Mouse (Mus musculus): ENCODE measurements around the gene Ttc25. TPM values are rescaled to one million over a fixed set of nuclear protein-coding genes. Genes with fewer than 3 reads are reported as not detected.
"Not testable (repeated sequence)": the region's sequence is repeated elsewhere in the genome, so short reads cannot be mapped to it uniquely, and the experiment has no call there.

The Ttc25 gene
- polyA plus RNA-seq, 1 experiment from 2014 or later, result 0.08 TPM

DNA sequence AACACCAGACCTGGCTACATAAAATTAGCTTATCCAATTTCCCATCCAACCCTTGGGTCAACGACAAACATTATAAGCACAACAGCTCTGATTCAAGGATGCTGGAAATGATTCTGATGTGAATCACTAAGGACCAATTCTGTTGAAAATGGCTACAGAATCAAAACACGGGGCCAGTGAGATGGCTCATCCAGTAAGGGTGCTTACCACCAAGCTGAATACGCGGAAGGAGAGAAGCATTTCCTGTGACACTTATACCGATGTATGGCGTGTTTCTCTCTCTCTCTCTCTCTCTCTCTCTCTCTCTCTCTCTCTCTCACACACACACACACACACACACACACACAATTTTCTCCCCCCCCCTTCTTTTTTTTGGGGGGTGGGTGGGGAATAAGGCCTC lies 61.7 kb downstream of the Ttc25 start:
- Histone ChIP-seq H3K27me3 (no peaks in the 10 kb centered on the region), H3K4me3 (replicated peaks) (no peak overlapping the region), H3K4me1 (replicated peaks) (peaks cover 37% of the 10 kb centered on the region), H3K27ac (no peak overlapping the region), H3K9me3 (replicated peaks) (no peaks in the 10 kb centered on the region), H3K4me2 (no peak overlapping the region), H3K36me3 (peaks cover 25% of the 10 kb centered on the region), H3K9ac (no peak overlapping the region)
- DNase-seq (no peak), ATAC-seq (ENCODE audit: low read depth) (no peak)
- WGBS (ENCODE audit: insufficient replicate concordance), result 83% methylated on average over 6 of the region's 6 CpGs

DNA sequence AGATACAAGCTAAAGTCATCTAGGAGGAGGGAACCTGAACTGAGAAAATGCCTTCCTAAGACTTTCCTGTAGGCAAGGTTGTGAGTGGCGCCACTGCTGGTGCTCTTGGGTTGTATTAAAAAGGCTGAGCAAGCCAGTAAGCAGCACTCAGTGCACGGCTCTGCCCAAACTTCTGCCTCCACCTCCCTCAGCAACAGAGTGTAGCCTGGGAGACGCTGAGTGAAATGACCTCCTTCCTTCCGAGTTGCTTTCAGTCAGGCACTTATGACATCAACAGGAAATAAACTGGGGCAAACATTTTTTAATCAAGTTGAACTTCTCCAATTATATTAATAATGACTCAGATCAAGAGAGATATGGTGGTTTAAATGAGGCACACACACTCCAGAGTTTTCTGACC lies 63.4 kb downstream of the Ttc25 start:
- Histone ChIP-seq H3K4me3 (replicated peaks) (no peak overlapping the region), H3K4me2 (no peak overlapping the region), H3K36me3 (peaks cover 25% of the 10 kb centered on the region), H3K27me3 (no peaks in the 10 kb centered on the region), H3K4me1 (replicated peaks) (peaks cover 33% of the 10 kb centered on the region), H3K27ac (no peak overlapping the region), H3K9me3 (replicated peaks) (no peaks in the 10 kb centered on the region), H3K9ac (no peak overlapping the region)
- 56% methylated on average over 4 of the region's 4 CpGs for WGBS (ENCODE audit: insufficient replicate concordance)
- ATAC-seq (ENCODE audit: low read depth), result no peak
- DNase-seq, result no peak

DNA sequence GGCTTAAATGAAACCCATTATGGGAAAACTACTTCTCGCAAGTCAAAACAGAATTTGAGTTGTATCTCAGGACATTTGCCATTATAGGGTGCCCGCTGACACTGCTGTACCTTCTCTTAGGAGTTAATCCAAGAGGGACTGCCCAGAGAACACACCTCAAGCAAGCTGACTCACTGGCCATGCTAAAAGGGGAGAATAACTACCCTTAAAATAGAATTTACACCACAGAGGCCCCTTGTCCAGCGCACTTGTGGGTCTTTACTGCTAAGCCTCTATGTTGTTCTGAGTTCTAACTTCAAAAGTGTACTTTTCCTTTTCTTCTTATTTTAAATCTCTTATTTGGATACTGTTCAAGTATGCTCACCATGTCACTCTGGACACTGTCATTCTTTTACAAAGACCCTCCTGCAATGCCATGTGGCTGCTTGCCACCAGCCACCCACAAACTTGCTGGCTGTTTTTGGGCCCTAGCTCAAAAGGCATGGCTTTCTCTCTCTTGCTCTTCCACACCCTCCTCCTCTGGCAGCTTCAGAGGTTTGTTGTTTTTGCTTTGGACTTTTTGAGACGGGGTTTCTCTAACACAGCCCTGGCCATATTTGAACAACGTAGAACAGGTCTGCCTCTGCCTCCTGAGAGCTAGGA lies 64.1 kb downstream of the Ttc25 start:
- Histone ChIP-seq H3K4me3 (replicated peaks) (no peak overlapping the region), H3K27me3 (no peaks in the 10 kb centered on the region), H3K9me3 (replicated peaks) (no peaks in the 10 kb centered on the region), H3K36me3 (peaks cover 25% of the 10 kb centered on the region), H3K27ac (no peak overlapping the region), H3K4me1 (replicated peaks) (peaks cover 32% of the 10 kb centered on the region), H3K9ac (no peak overlapping the region), H3K4me2 (no peak overlapping the region)
- no peak for DNase-seq
- 77% methylated on average over 5 of the region's 5 CpGs for WGBS (ENCODE audit: insufficient replicate concordance)
- no peak for ATAC-seq (ENCODE audit: low read depth)

GRCm38 (mm10) chr11:100609997-100610680 lies 64.7 kb downstream of the Ttc25 start:
- Histone ChIP-seq H3K4me3 (replicated peaks) (no peak overlapping the region), H3K27ac (no peak overlapping the region), H3K4me1 (replicated peaks) (peaks cover 36% of the 10 kb centered on the region), H3K9ac (no peak overlapping the region), H3K36me3 (peaks cover 25% of the 10 kb centered on the region), H3K4me2 (no peak overlapping the region), H3K9me3 (replicated peaks) (no peaks in the 10 kb centered on the region), H3K27me3 (no peaks in the 10 kb centered on the region)
- ATAC-seq (ENCODE audit: low read depth) (no peak), DNase-seq (no peak)
- 69% methylated on average over 9 of the region's 9 CpGs for WGBS (ENCODE audit: insufficient replicate concordance)

DNA sequence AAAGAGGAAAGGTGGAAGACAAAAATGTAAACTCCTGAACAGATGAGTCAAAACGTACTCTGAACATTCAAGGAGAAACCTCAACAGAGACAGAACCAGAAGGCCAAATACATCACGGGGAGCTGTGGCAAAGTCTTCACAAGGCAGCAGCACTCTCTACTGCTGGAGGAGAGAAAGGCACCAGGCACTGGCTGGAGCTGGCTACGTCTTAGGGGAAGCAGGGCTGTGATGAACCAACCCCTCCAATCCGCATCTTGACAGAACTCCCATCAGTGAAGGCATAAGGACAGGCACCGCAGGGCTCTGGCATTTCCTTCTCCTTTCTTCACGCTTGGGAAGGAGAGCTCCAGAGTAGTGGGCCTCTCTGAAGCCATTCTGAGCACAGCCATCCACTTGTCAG lies 66.2 kb downstream of the Ttc25 start:
- DNase-seq, result no peak

GRCm38 (mm10) chr11:100613241-100613640 lies 67.8 kb downstream of the Ttc25 start:
- H3K9me3 ChIP-seq (replicated peaks), result no peaks in the 10 kb centered on the region
- ATAC-seq (ENCODE audit: low read depth), result no peak
- WGBS (ENCODE audit: insufficient replicate concordance), result 78% methylated on average over 3 of the region's 3 CpGs
- no peak overlapping the region for H3K4me2 ChIP-seq
- no peak for DNase-seq
- H3K4me1 ChIP-seq (replicated peaks), result peaks cover 63% of the 10 kb centered on the region
- no peak overlapping the region for H3K27ac ChIP-seq
- peaks cover 25% of the 10 kb centered on the region for H3K36me3 ChIP-seq
- H3K27me3 ChIP-seq, result no peaks in the 10 kb centered on the region
- H3K9ac ChIP-seq, result no peak overlapping the region
- no peak overlapping the region for H3K4me3 ChIP-seq (replicated peaks)

More for the DNA sequence above, 66.2 kb downstream of the Ttc25 start:
- no peaks in the 10 kb centered on the region for H3K27me3 ChIP-seq
- H3K36me3 ChIP-seq, result peaks cover 33% of the 10 kb centered on the region
- H3K4me1 ChIP-seq (replicated peaks), result peaks cover 48% of the 10 kb centered on the region
- H3K9ac ChIP-seq, result no peak overlapping the region
- no peak overlapping the region for H3K27ac ChIP-seq
- no peak for ATAC-seq (ENCODE audit: low read depth)
- H3K4me2 ChIP-seq, result no peak overlapping the region
- no peaks in the 10 kb centered on the region for H3K9me3 ChIP-seq (replicated peaks)
- WGBS (ENCODE audit: insufficient replicate concordance), result 69% methylated on average over 6 of the region's 6 CpGs
- no peak overlapping the region for H3K4me3 ChIP-seq (replicated peaks)

DNA sequence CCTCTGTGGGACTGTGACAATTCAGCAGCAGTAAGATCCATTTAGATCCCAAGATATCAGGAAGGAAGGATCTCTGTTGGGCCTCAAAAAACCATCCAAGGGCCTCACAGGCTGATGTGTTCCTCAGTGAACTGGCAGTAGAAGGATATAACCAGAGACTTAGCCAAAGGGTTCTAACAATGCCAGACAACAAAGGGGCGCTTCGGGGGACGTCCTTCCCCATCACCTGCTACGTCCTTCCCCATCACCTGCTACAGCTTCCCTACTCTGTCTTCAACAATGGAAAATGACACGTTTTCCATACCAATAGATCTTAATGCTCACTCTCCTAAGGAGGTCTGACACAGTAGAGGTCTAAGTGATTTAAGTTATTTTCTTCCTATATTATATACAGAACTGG lies 70.9 kb downstream of the Ttc25 start:
- Histone ChIP-seq H3K36me3 (peaks cover 15% of the 10 kb centered on the region), H3K9me3 (replicated peaks) (no peaks in the 10 kb centered on the region), H3K27ac (no peak overlapping the region), H3K27me3 (no peaks in the 10 kb centered on the region), H3K4me2 (no peak overlapping the region), H3K4me1 (replicated peaks) (peaks cover 63% of the 10 kb centered on the region), H3K9ac (no peak overlapping the region), H3K4me3 (replicated peaks) (no peak overlapping the region)
- DNase-seq, result no peak
- 76% methylated on average over 5 of the region's 5 CpGs for WGBS (ENCODE audit: insufficient replicate concordance)
- ATAC-seq (ENCODE audit: low read depth), result no peak

DNA sequence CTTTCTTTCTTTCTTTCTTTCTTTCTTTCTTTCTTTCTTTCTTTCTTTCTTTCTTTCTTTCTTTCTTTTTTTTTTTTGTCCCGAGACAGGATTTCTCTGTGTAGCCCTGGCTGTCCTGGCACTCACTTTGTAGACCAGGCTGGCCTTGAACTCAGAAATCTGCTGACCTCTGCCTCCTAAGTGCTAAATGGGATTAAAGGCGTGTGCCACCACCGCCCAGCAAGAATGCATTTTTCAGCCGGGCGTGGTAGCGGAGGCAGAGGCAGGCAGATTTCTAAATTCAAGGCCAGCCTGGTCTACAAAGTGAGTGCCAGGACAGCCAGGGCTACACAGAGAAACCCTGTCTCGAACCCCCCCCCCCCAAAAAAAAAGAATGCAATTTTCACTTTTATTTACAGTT lies 71.4 kb downstream of the Ttc25 start:
- not testable (repeated sequence) for H3K9me3 ChIP-seq (replicated peaks); H3K4me3 ChIP-seq (replicated peaks); ATAC-seq (ENCODE audit: low read depth); H3K27me3 ChIP-seq; DNase-seq; H3K9ac ChIP-seq; H3K27ac ChIP-seq; H3K4me2 ChIP-seq
- Histone ChIP-seq H3K36me3 (peaks cover 10% of the 10 kb centered on the region), H3K4me1 (replicated peaks) (peaks cover 60% of the 10 kb centered on the region)
- 79% methylated on average over 7 of the region's 7 CpGs for whole genome bisulfite sequencing (ENCODE audit: insufficient replicate concordance)

DNA sequence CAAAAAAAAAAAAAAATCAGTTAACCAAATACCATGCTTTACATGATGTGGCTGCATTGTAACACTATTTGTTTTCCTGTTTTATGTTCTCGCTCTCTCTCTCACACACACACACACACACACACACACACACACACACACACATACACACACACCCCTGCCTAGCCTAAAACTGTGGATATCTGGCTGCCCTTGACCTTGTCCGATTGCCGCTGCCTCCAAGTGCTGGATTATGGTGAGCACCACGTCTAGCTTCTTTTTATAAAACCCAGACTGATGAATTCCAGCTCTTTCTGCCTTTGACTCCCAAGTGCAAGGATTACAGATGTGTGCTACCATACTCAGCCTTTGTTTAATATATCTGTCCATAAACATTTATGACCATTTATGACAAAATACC lies 72.1 kb downstream of the Ttc25 start:
- Histone ChIP-seq H3K27me3 (no peaks in the 10 kb centered on the region), H3K9ac (no peak overlapping the region), H3K4me3 (replicated peaks) (peak overlapping the region; percentile 84; the same call in 1 of the 2 replicates), H3K4me1 (replicated peaks) (peaks cover 58% of the 10 kb centered on the region), H3K9me3 (replicated peaks) (no peaks in the 10 kb centered on the region), H3K27ac (no peak overlapping the region), H3K36me3 (peaks cover 8% of the 10 kb centered on the region), H3K4me2 (peak overlapping the region; percentile 86)
- DNase-seq (no peak), ATAC-seq (ENCODE audit: low read depth) (no peak)
- whole genome bisulfite sequencing (ENCODE audit: insufficient replicate concordance), result 89% methylated on average over 4 of the region's 4 CpGs

- no peaks in the 10 kb centered on the region for H3K27me3 ChIP-seq
- peak within 1 kb of the TSS; percentile 86 for H3K4me2 ChIP-seq
- peak within 1 kb of the TSS; percentile 83 for H3K27ac ChIP-seq
- H3K36me3 ChIP-seq, result peaks cover 8% of the 10 kb centered on the region
- no peaks in the 10 kb centered on the region for H3K9me3 ChIP-seq (replicated peaks)
- DNase-seq (peak; percentile 48), ATAC-seq (ENCODE audit: low read depth) (peak; percentile 63)
- WGBS (ENCODE audit: insufficient replicate concordance), result 0% methylated on average over 36 of the region's 36 CpGs
- peak within 1 kb of the TSS; percentile 84 for H3K4me3 ChIP-seq (replicated peaks)
- peak within 1 kb of the TSS; percentile 88 for H3K9ac ChIP-seq
- H3K4me1 ChIP-seq (replicated peaks), result peaks cover 64% of the 10 kb centered on the region
These were observed 73.5 kb downstream of the Ttc25 start, which contains the start of gene Nkiras2 for GRCm38 (mm10) chr11:100618761-100619484. Gene Nkiras2, plus strand, starts transcription at chr11:100619244.

- Histone ChIP-seq H3K36me3 (peaks cover 9% of the 10 kb centered on the region), H3K9ac (peak overlapping the region; percentile 88), H3K27ac (peak overlapping the region; percentile 83), H3K4me2 (peak overlapping the region; percentile 86), H3K27me3 (no peaks in the 10 kb centered on the region), H3K4me3 (replicated peaks) (peak overlapping the region; percentile 84), H3K4me1 (replicated peaks) (peaks cover 70% of the 10 kb centered on the region), H3K9me3 (replicated peaks) (no peaks in the 10 kb centered on the region)
- peak; percentile 91 for DNase-seq
- peak; percentile 92 for ATAC-seq (ENCODE audit: low read depth)
- under 1% methylated on average over 39 of the region's 40 CpGs for WGBS (ENCODE audit: insufficient replicate concordance)
These were observed 74.1 kb downstream of the Ttc25 start for GRCm38 (mm10) chr11:100619485-100619975.
